Mouse (Mus musculus): ENCODE results near the gene Gm17359. TPM values are rescaled to one million over a fixed set of nuclear protein-coding genes. Genes with fewer than 3 reads are reported as not detected.

Gene Gm17359
- polyA plus RNA-seq, 1 experiment: not detected

DNA sequence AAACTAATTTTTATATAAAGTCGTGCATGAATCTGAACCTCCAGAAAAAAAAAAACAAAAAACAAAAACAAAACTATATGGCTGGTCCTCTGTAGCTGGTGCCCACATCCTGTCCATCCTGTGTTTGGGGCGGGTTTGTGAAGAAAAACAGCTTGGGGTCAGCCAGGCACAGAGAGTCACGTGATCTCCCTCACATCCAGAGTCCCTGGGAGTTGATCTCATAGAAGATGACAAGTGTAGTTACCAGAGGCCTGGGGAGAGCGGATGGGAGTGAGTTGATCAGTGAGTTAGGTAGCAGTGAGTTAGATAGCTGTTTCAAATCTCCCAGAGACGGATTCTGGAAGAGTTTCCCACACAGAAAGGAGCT, 74.2 kb downstream of the Gm17359 start:
- no peaks in the 10 kb centered on the region for H3K27me3 ChIP-seq (ENCODE audit: control insufficient read depth, insufficient read depth, low read length)
- no peaks in the 10 kb centered on the region for H3K4me1 ChIP-seq (ENCODE audit: control insufficient read depth, insufficient read depth, insufficient read length)
- no peaks in the 10 kb centered on the region for H3K36me3 ChIP-seq (ENCODE audit: control insufficient read depth, insufficient read depth, low read length)
- no peak overlapping the region for H3K4me3 ChIP-seq (ENCODE audit: extremely low read depth, insufficient read depth, insufficient read length)
- no peak for DNase-seq (ENCODE audit: low read depth in 1 of 2, low spot score in 2 of 2)
- WGBS: 69% methylated on average over 5 of the region's 5 CpGs
- TF ChIP-seq CTCF (IDR thresholded peaks at IDR 0.05; ENCODE audit: extremely low read depth, insufficient read depth, insufficient read length, insufficient replicate concordance): no peak
- no peak for TF ChIP-seq POLR2A (IDR thresholded peaks at IDR 0.05; ENCODE audit: low read depth, low read length)
- no peak overlapping the region for H3K27ac ChIP-seq (ENCODE audit: insufficient read depth, low read length)

DNA sequence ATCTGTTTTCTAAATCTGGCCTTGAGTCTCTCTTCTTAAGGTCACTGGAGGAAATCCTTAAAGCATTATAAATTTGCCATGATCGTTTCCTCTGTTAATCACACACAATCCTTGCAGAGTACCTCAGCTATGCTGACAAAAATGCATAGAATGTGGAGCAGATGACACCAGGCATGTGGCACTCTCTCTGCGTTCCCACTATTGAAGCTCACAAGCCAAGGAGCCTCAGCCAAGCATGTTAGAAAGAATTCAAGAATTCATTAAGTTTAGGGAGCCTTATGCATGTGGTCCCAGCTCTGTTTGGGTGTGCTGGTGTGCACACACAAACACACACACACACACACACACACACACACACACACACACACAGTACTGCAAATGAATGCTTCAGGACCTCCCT, 75.2 kb downstream of the Gm17359 start:
- Histone ChIP-seq H3K4me1 (ENCODE audit: control insufficient read depth, insufficient read depth, insufficient read length) (no peaks in the 10 kb centered on the region), H3K4me3 (ENCODE audit: extremely low read depth, insufficient read depth, insufficient read length) (no peak overlapping the region), H3K27ac (ENCODE audit: insufficient read depth, low read length) (no peak overlapping the region), H3K36me3 (ENCODE audit: control insufficient read depth, insufficient read depth, low read length) (no peaks in the 10 kb centered on the region), H3K27me3 (ENCODE audit: control insufficient read depth, insufficient read depth, low read length) (no peaks in the 10 kb centered on the region)
- WGBS: 74% methylated on average over 2 of the region's 2 CpGs
- TF ChIP-seq CTCF (IDR thresholded peaks at IDR 0.05; ENCODE audit: extremely low read depth, insufficient read depth, insufficient read length, insufficient replicate concordance): no peak
- TF ChIP-seq POLR2A (IDR thresholded peaks at IDR 0.05; ENCODE audit: low read depth, low read length): no peak
- DNase-seq (ENCODE audit: low read depth in 1 of 2, low spot score in 2 of 2): no peak

DNA sequence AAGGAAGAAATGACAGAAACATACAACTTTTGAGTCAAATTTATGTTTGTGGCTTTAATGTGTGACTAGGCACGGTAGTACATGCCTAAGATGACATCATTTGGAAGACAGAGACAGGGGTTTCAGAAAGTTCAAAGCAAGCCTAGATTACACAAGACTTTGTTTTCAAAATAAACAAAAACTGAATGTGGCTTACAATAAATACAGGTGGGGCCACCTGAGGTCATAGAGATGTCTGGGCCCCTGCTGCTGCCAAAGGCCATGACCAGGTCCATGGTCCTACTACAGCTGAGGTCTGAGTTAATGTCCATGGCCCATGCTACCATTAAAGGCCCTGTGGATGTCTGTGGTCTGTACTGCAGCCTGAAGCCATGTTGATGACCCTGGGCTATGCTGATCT, 77.0 kb downstream of the Gm17359 start:
- TF ChIP-seq CTCF (IDR thresholded peaks at IDR 0.05; ENCODE audit: extremely low read depth, insufficient read depth, insufficient read length, insufficient replicate concordance): no peak
- TF ChIP-seq POLR2A (IDR thresholded peaks at IDR 0.05; ENCODE audit: low read depth, low read length): no peak
- no peaks in the 10 kb centered on the region for H3K27me3 ChIP-seq (ENCODE audit: control insufficient read depth, insufficient read depth, low read length)
- no peak overlapping the region for H3K27ac ChIP-seq (ENCODE audit: insufficient read depth, low read length)
- DNase-seq (ENCODE audit: low read depth in 1 of 2, low spot score in 2 of 2): no peak
- no peak overlapping the region for H3K4me3 ChIP-seq (ENCODE audit: extremely low read depth, insufficient read depth, insufficient read length)
- H3K36me3 ChIP-seq (ENCODE audit: control insufficient read depth, insufficient read depth, low read length): no peaks in the 10 kb centered on the region
- WGBS: 95% methylated on average over 1 of the region's 1 CpGs
- no peaks in the 10 kb centered on the region for H3K4me1 ChIP-seq (ENCODE audit: control insufficient read depth, insufficient read depth, insufficient read length)

DNA sequence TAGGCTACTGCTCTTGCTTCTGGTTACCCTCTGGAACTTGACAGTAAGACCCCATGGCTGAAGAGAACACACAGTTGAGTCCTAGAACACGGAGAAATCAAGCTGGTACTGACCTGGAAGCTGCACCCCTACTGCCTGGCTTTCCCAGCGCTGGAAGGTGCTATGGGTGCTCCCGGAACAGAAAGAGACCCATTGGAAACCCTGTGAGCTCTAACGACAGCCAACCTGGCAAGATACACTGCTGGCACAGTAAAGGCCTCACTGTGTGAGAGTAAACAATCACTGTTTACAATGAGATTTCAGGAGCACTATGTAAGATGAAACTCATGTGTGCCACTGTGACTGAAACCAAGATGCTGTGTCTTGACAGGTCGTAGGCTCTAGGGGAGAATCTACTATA, 78.6 kb downstream of the Gm17359 start:
- TF ChIP-seq CTCF (IDR thresholded peaks at IDR 0.05; ENCODE audit: extremely low read depth, insufficient read depth, insufficient read length, insufficient replicate concordance) (no peak), POLR2A (IDR thresholded peaks at IDR 0.05; ENCODE audit: low read depth, low read length) (no peak)
- Histone ChIP-seq H3K27ac (ENCODE audit: insufficient read depth, low read length) (no peak overlapping the region), H3K36me3 (ENCODE audit: control insufficient read depth, insufficient read depth, low read length) (no peaks in the 10 kb centered on the region), H3K4me1 (ENCODE audit: control insufficient read depth, insufficient read depth, insufficient read length) (no peaks in the 10 kb centered on the region), H3K27me3 (ENCODE audit: control insufficient read depth, insufficient read depth, low read length) (no peaks in the 10 kb centered on the region), H3K4me3 (ENCODE audit: extremely low read depth, insufficient read depth, insufficient read length) (no peak overlapping the region)
- WGBS: 84% methylated on average over 5 of the region's 5 CpGs
- DNase-seq (ENCODE audit: low read depth in 1 of 2, low spot score in 2 of 2): no peak

DNA sequence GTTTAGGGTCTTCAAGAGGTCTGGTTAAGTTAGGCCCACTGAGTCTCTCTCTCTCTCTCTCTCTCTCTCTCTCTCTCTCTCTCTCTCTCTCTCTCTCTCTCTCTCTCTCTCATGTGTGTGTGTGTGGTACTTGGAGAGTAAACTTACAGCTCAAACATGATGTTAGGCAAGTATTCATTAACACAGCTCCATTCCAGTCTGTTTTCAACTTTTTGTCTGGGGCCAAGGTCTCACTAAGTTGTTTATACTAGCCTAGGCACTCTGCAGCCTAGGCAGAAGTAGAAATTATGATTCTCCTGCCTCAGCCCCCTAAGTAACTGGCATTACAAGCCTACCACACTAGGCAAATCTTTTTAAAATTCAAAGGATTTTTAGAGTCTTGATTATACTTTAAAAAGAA, 79.5 kb downstream of the Gm17359 start:
- no peak overlapping the region for H3K27ac ChIP-seq (ENCODE audit: insufficient read depth, low read length)
- H3K4me3 ChIP-seq (ENCODE audit: extremely low read depth, insufficient read depth, insufficient read length): no peak overlapping the region
- H3K4me1 ChIP-seq (ENCODE audit: control insufficient read depth, insufficient read depth, insufficient read length): no peaks in the 10 kb centered on the region
- no peaks in the 10 kb centered on the region for H3K36me3 ChIP-seq (ENCODE audit: control insufficient read depth, insufficient read depth, low read length)
- no peak for DNase-seq (ENCODE audit: low read depth in 1 of 2, low spot score in 2 of 2)
- H3K27me3 ChIP-seq (ENCODE audit: control insufficient read depth, insufficient read depth, low read length): no peaks in the 10 kb centered on the region
- TF ChIP-seq CTCF (IDR thresholded peaks at IDR 0.05; ENCODE audit: extremely low read depth, insufficient read depth, insufficient read length, insufficient replicate concordance) (no peak), POLR2A (IDR thresholded peaks at IDR 0.05; ENCODE audit: low read depth, low read length) (no peak)

DNA sequence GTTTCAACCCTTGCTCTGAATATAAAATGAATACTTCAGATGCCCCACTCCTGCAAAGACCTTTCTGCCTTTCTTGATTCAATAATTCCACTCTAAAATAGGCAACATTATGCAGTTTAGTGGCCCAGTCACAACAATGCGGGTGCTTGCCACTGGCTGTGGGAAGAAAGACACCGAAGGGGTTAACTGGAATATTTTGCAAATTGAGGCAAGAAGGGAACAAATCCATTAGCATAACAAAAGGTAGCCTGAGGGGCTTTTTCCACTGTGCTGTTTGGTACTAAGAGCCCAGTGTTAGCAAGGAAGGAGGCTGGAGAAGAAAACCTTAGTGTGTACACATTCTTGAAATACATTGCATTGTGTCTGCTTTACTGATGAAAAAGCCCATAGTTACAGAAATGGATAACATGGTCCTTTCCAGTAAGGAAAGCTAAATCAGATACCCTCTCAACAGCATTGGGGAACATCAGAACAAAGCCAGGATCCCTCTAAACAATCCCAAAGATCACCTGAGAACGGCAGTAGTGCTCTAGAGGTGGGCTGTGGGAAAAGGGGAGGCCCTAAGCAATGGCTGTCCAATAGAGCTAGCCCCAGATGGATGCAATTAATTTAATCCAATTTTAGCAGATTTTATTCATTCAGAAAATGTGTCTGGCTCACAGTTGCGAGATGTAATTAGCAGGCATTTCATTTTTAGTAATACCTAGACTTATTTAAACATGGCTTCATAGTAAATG, 80.7 kb downstream of the Gm17359 start:
- DNase-seq (ENCODE audit: low read depth in 1 of 2, low spot score in 2 of 2): no peak
- 90% methylated on average over 4 of the region's 4 CpGs for WGBS
- Histone ChIP-seq H3K27ac (ENCODE audit: insufficient read depth, low read length) (no peak overlapping the region), H3K4me1 (ENCODE audit: control insufficient read depth, insufficient read depth, insufficient read length) (no peaks in the 10 kb centered on the region), H3K36me3 (ENCODE audit: control insufficient read depth, insufficient read depth, low read length) (no peaks in the 10 kb centered on the region), H3K27me3 (ENCODE audit: control insufficient read depth, insufficient read depth, low read length) (no peaks in the 10 kb centered on the region), H3K4me3 (ENCODE audit: extremely low read depth, insufficient read depth, insufficient read length) (no peak overlapping the region)
- no peak for TF ChIP-seq CTCF (IDR thresholded peaks at IDR 0.05; ENCODE audit: extremely low read depth, insufficient read depth, insufficient read length, insufficient replicate concordance)
- TF ChIP-seq POLR2A (IDR thresholded peaks at IDR 0.05; ENCODE audit: low read depth, low read length): no peak

DNA sequence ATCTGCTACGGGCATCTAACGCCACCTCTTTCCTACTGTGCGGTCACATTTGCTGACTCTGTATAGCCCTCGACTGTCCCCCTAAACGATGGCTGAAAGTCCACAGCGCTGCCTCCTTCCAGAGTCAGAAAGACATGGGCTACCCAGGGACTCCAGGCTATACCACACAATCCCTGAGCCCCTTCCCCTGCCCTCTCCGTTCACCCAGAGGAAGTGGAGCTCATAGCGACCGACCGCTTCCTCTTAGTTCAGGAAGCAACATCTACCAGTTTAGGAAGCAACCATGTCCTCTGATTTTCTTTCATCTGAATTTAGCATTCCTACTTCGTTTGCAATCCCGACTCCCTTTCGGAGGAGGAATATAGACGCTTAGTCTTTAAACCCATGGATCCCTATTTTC, 82.5 kb downstream of the Gm17359 start:
- no peak for DNase-seq (ENCODE audit: low read depth in 1 of 2, low spot score in 2 of 2)
- WGBS: 77% methylated on average over 14 of the region's 14 CpGs
- H3K4me1 ChIP-seq (ENCODE audit: control insufficient read depth, insufficient read depth, insufficient read length): no peaks in the 10 kb centered on the region
- H3K4me3 ChIP-seq (ENCODE audit: extremely low read depth, insufficient read depth, insufficient read length): no peak overlapping the region
- no peak for TF ChIP-seq CTCF (IDR thresholded peaks at IDR 0.05; ENCODE audit: extremely low read depth, insufficient read depth, insufficient read length, insufficient replicate concordance)
- TF ChIP-seq POLR2A (IDR thresholded peaks at IDR 0.05; ENCODE audit: low read depth, low read length): no peak
- no peaks in the 10 kb centered on the region for H3K27me3 ChIP-seq (ENCODE audit: control insufficient read depth, insufficient read depth, low read length)
- H3K36me3 ChIP-seq (ENCODE audit: control insufficient read depth, insufficient read depth, low read length): no peaks in the 10 kb centered on the region
- no peak overlapping the region for H3K27ac ChIP-seq (ENCODE audit: insufficient read depth, low read length)
